Mouse (Mus musculus) G1E (cell line): ENCODE data around the gene Sbno2. TPM values are rescaled to one million over a fixed set of nuclear protein-coding genes. Genes with fewer than 3 reads are reported as not detected.

Experiments
- ATAC-seq: 2 replicates; pipeline ENCODE4 v1.8.0; 2016; ENCODE audit warnings: mild to moderate bottlenecking; ENCODE audit not compliant: insufficient number of reproducible peaks, poor library complexity, low FRiP score, severe bottlenecking; ENCODE audit errors: extremely low read depth
- DNase-seq: peaks from one replicate; pipeline ENCODE4 v3.0.0; 2012; ENCODE audit warnings: low spot score
- H3K27me3 ChIP-seq: 2 replicates; pipeline ENCODE4 v1.6.1; 2012; ENCODE audit warnings: mild to moderate bottlenecking, low read length, inconsistent platforms; ENCODE audit not compliant: insufficient read depth
- H3K36me3 ChIP-seq: replicated peaks from 2 replicates; pipeline ENCODE3; 2012; ENCODE audit warnings: mild to moderate bottlenecking, inconsistent platforms
- H3K4me1 ChIP-seq: 2 replicates; pipeline ENCODE4 v1.6.1; 2012; ENCODE audit warnings: low read depth, low read length, inconsistent platforms, mixed read lengths; ENCODE audit not compliant: insufficient read depth
- H3K4me3 ChIP-seq: 2 replicates; pipeline ENCODE4 v1.5.1; 2012; ENCODE audit warnings: low read depth, mild to moderate bottlenecking, inconsistent platforms, low read length, moderate library complexity, mixed read lengths
- H3K9me3 ChIP-seq: replicated peaks from 2 replicates; pipeline ENCODE4 v1.6.1; 2012; ENCODE audit warnings: inconsistent platforms
- CTCF ChIP-seq: IDR thresholded peaks from 2 replicates; pipeline ENCODE4 v1.5.1; 2012; ENCODE audit warnings: low read depth, low read length, inconsistent platforms, mixed read lengths
- GATA1 ChIP-seq: IDR thresholded peaks from 2 replicates; pipeline ENCODE4 v1.6.1; 2012; ENCODE audit warnings: borderline replicate concordance, low read length, inconsistent platforms, mixed read lengths
- GATA2 ChIP-seq: IDR thresholded peaks from 2 replicates; pipeline ENCODE4 v1.6.1; 2012; ENCODE audit warnings: low read depth, low read length, inconsistent platforms, borderline replicate concordance
- POLR2AphosphoS5 ChIP-seq: IDR thresholded peaks from 2 replicates; pipeline ENCODE4 v1.6.1; 2012; ENCODE audit warnings: low read depth, low read length, inconsistent platforms; ENCODE audit not compliant: insufficient replicate concordance
- TAL1 ChIP-seq: conservative IDR thresholded peaks from 2 replicates; pipeline ENCODE4 v1.6.1; 2012; ENCODE audit warnings: low read depth, low read length, inconsistent platforms, mixed read lengths
- polyA plus RNA-seq: library from polyadenylated mRNA; stranded (reverse); fragments of >175 nt; gene quantifications from 2 replicates; pipeline ENCODE4 v1.2.3, GENCODE M21; 2012
- total RNA-seq, 2 experiments: library from RNA; stranded (forward) in 1 of 2; stranded (reverse) in 1 of 2; fragments of 200-1000 nt in 1 of 2; fragments of >200 nt in 1 of 2; fragmentation: Nextera tagmentation in 1 of 2; gene quantifications; 2 replicates each; pipeline ENCODE4 v1.2.3; 2014 to 2017

Gene Sbno2
- total and polyA plus RNA-seq, 3 experiments: 18.1 to 37.4 (median 34.2) TPM

- ATAC-seq (no peak), DNase-seq (no peak)
- Histone ChIP-seq H3K36me3 (peaks cover 92% of the 10 kb centered on the region), H3K27me3 (no peaks in the 10 kb centered on the region), H3K9me3 (no peaks in the 10 kb centered on the region), H3K4me3 (no peak overlapping the region), H3K4me1 (peaks cover 73% of the 10 kb centered on the region)
- TF ChIP-seq POLR2AphosphoS5 (no peak), CTCF (no peak), TAL1 (no peak), GATA1 (no peak), GATA2 (no peak)
These were observed 9.8 kb downstream of the Sbno2 start for GRCm38 (mm10) chr10:80095547-80095946.

- H3K4me1 ChIP-seq: peaks cover 70% of the 10 kb centered on the region
- DNase-seq (no peak), ATAC-seq (no peak)
- peaks cover 92% of the 10 kb centered on the region for H3K36me3 ChIP-seq
- no peak overlapping the region for H3K4me3 ChIP-seq
- no peaks in the 10 kb centered on the region for H3K9me3 ChIP-seq
- no peaks in the 10 kb centered on the region for H3K27me3 ChIP-seq
- TF ChIP-seq GATA2: no peak
- TF ChIP-seq CTCF: no peak
- TF ChIP-seq POLR2AphosphoS5: no peak
- no peak for TF ChIP-seq TAL1
These were observed 10.7 kb downstream of the Sbno2 start for GRCm38 (mm10) chr10:80094684-80095083.

DNA sequence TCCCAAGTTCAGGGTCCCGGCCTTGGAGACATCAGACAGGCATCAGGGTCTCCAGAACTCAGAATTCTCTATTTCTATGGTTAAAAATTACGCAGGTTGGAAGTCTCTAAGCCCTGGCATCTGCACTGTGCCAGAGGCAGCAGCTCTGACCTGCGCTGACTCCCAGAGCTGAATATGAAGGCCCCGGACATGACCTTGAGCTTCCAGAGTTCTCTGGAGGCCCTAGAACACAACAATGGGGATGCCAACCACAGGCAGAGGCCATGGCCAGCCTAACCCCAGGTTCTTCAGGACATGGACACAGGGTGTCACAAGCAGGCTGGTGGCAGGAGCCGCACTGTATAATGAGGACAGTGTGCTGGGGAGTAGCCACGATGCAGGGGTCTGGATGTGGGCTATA is 11.3 kb downstream of the Sbno2 start:
- Histone ChIP-seq H3K4me1 (peaks cover 70% of the 10 kb centered on the region), H3K36me3 (peaks cover 92% of the 10 kb centered on the region)
- TF ChIP-seq CTCF: no peak
- no peak for TF ChIP-seq GATA2
- TF ChIP-seq TAL1: no peak
- TF ChIP-seq POLR2AphosphoS5: no peak
- TF ChIP-seq GATA1: no peak

DNA sequence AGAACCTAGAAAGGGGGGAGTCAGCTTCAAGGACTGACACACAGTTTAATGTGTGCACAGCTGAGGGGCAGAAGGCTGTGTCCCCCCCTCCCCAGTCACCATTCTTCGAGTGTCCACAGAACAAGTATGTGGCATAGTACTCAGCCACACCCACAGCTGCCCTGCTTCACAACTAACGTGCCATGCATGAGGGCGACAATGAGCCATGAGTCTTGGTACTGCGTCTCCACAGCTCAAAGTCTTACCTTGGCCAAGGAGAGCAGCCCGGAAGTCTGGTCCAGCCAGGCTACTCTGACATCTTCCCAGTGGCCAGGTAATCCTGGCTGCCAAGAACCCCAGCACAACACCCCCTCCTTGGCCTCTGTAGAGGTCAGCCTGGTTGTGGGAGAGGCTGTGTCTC is 12.7 kb downstream of the Sbno2 start:
- no peak for ATAC-seq

More for the DNA sequence above, 11.3 kb downstream of the Sbno2 start:
- no peak for ATAC-seq
- DNase-seq: no peak
- Histone ChIP-seq H3K9me3 (no peaks in the 10 kb centered on the region), H3K27me3 (no peaks in the 10 kb centered on the region), H3K4me3 (no peak overlapping the region)

GRCm38 (mm10) chr10:80091527-80091926 is 13.8 kb downstream of the Sbno2 start:
- Histone ChIP-seq H3K27me3 (no peaks in the 10 kb centered on the region), H3K4me3 (no peak overlapping the region), H3K4me1 (peaks cover 65% of the 10 kb centered on the region), H3K9me3 (no peaks in the 10 kb centered on the region), H3K36me3 (peaks cover 92% of the 10 kb centered on the region)
- DNase-seq (no peak), ATAC-seq (no peak)
- no peak for TF ChIP-seq GATA2
- TF ChIP-seq TAL1: no peak
- TF ChIP-seq CTCF: no peak
- no peak for TF ChIP-seq POLR2AphosphoS5
- TF ChIP-seq GATA1: no peak

More for the DNA sequence above, 12.7 kb downstream of the Sbno2 start:
- H3K4me3 ChIP-seq: no peak overlapping the region
- H3K4me1 ChIP-seq: peaks cover 66% of the 10 kb centered on the region
- TF ChIP-seq CTCF (no peak), GATA2 (no peak)
- peaks cover 90% of the 10 kb centered on the region for H3K36me3 ChIP-seq
- DNase-seq: no peak
- no peaks in the 10 kb centered on the region for H3K27me3 ChIP-seq
- no peaks in the 10 kb centered on the region for H3K9me3 ChIP-seq

DNA sequence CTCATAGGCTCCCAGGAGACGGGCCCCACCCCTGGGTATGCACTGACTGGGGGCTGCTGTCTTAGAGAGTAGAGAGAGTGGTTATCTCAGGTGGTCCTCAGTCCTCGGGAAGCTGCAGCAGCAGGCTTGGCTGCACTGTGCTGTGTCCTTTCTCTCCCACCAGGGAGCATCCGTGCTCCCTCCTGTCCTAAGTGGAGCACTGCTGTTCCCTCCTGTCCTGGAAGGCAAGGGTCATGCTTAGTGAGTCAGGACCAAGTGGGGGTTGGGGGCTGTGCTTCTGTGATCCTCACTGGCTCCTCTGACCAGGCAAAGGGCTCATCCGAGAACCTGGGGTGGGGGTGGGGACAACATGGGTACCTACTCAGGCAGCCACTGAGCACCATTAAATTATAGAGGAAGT is 16.2 kb downstream of the Sbno2 start:
- TF ChIP-seq CTCF (no peak), POLR2AphosphoS5 (no peak), GATA1 (no peak), TAL1 (no peak), GATA2 (no peak)
- H3K4me3 ChIP-seq: no peak overlapping the region
- peaks cover 48% of the 10 kb centered on the region for H3K4me1 ChIP-seq
- peaks cover 92% of the 10 kb centered on the region for H3K36me3 ChIP-seq
- H3K9me3 ChIP-seq: no peaks in the 10 kb centered on the region
- H3K27me3 ChIP-seq: no peaks in the 10 kb centered on the region
- DNase-seq (no peak), ATAC-seq (no peak)

- no peaks in the 10 kb centered on the region for H3K9me3 ChIP-seq
- TF ChIP-seq GATA1 (no peak), TAL1 (no peak), CTCF (no peak), GATA2 (no peak), POLR2AphosphoS5 (no peak)
- H3K36me3 ChIP-seq: peaks cover 92% of the 10 kb centered on the region
These were observed 17.9 kb downstream of the Sbno2 start for GRCm38 (mm10) chr10:80087483-80087882.

More at GRCm38 (mm10) chr10:80087483-80087882, 17.9 kb downstream of the Sbno2 start:
- H3K27me3 ChIP-seq: no peaks in the 10 kb centered on the region
- ATAC-seq: no peak
- H3K4me1 ChIP-seq: peaks cover 44% of the 10 kb centered on the region
- no peak for DNase-seq
- no peak overlapping the region for H3K4me3 ChIP-seq
